ENCODE assay signal across 22 mouse cellular contexts in the genomic region with DNA sequence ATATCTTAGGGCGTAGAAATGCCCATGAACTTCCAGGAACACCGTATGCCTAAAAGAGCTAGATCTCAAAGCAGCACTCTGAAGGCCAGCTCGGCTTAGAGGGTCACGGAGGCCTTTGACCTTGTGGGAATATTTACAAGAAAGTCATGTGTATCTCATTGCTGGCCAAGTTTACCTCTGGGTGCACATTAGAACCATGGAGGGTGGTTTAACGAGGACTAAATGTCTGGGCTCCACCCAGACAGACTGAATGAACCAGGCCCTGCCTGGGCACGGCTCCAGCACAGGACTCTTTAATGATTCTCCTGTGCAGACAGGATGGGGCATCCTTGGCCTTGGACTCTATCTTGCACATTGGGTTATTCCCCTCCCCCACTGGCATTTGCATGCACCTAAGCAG. TPM values are rescaled to one million over a fixed set of nuclear protein-coding genes. Genes with fewer than 3 reads are reported as not detected.
A peak's percentile ranks its signal among the peaks of the same experiment; 100 is the strongest.
DNase-seq lines count a peak whose midpoint lies in the region; ATAC-seq lines count a peak whose summit lies in the region.
"Had no signal": no experiment of that assay in that cellular context is flagged by ENCODE, and none has a peak within 500 bp of the region (broad histone marks: within the 10 kb centered on the region; RNA-seq: fewer than 3 reads in every experiment).

No protein-coding gene starts in this region.

- no peaks in the 10 kb centered on the region for H3K36me3 ChIP-seq in midbrain, embryonic 10.5 days
- H3K36me3 ChIP-seq: embryonic facial prominence, embryonic 13.5 days; forebrain, embryonic 15.5 days; hindbrain, embryonic 12.5 days had no signal

- no peak overlapping the region for H3K27ac ChIP-seq in midbrain, embryonic 10.5 days (replicated peaks)
- H3K27ac ChIP-seq: embryonic facial prominence, embryonic 13.5 days; forebrain, embryonic 15.5 days; hindbrain, embryonic 12.5 days; layer of hippocampus, adult 2 months had no signal

- peak; percentile 26 for DNase-seq in adrenal gland, postnatal 14 days
- DNase-seq in adrenal gland, adult (ENCODE audit: inconsistent age in 2 of 2, low spot score in 1 of 2), result no peak
- DNase-seq in ovary, adult 18-20 months (ENCODE audit: low spot score), result peak; percentile 28
- no peak for DNase-seq in ovary, postnatal 10 days (ENCODE audit: low spot score)
- DNase-seq in kidney, postnatal 25 days, result peak; percentile 55 to 77
- no peak for DNase-seq in embryo, embryonic 10.5 days (ENCODE audit: low spot score)
- DNase-seq in midbrain, embryonic 10.5 days (ENCODE audit: low spot score), result no peak
- DNase-seq: cerebellum, adult 9-10 months; gastrocnemius, postnatal 36 days; heart, postnatal 10 days; layer of hippocampus, postnatal 36 days; lung, embryonic 14.5 days; lung, postnatal 36 days; spleen, adult 18-20 months; thymus, adult 2 months had no signal

- H3K4me3 ChIP-seq in midbrain, embryonic 10.5 days, result no peak overlapping the region
- H3K4me3 ChIP-seq: embryonic facial prominence, embryonic 13.5 days; forebrain, embryonic 15.5 days; hindbrain, embryonic 12.5 days; layer of hippocampus, adult 2 months had no signal

- no peak for ATAC-seq in megakaryocyte progenitor cell, adult 5-6 weeks (replicated peaks; ENCODE audit: poor library complexity)
- ATAC-seq: forebrain, embryonic 15.5 days had no signal

- H3K27me3 ChIP-seq in midbrain, embryonic 10.5 days (ENCODE audit: low read depth, poor library complexity, severe bottlenecking), result peaks cover 73% of the 10 kb centered on the region
- H3K27me3 ChIP-seq: CH12.LX; forebrain, embryonic 15.5 days had no signal

- WGBS in midbrain, embryonic 10.5 days, result 70% methylated on average over 6 of the region's 6 CpGs

- peaks cover 89% of the 10 kb centered on the region for H3K4me1 ChIP-seq in midbrain, embryonic 10.5 days

- H3K9me3 ChIP-seq in midbrain, embryonic 10.5 days (replicated peaks), result no peaks in the 10 kb centered on the region
- H3K9me3 ChIP-seq: embryonic facial prominence, embryonic 13.5 days; forebrain, embryonic 15.5 days; hindbrain, embryonic 12.5 days had no signal

RNA-seq across cellular contexts. Expression of a gene that starts 27.9 kb away (rescaled TPM):
- total RNA-seq in adrenal gland, postnatal 14 days (2021), result 3.0 and 7.4 TPM in 2 replicates
- total RNA-seq in megakaryocyte progenitor cell, adult 5-6 weeks (2015), result 0.17 and 0.20 TPM in 2 replicates
- 0.14 and 0.37 TPM in 2 replicates for total RNA-seq in megakaryocyte progenitor cell, adult 5-6 weeks (2017)
- 15.6 and 19.4 TPM in 2 replicates for polyA plus RNA-seq in midbrain, embryonic 10.5 days (2016; fragmentation: Nextera tagmentation; extraction: Ambion mirVana)
- total RNA-seq: MEL had no signal

Comparison
In these comparisons a context has a peak if more than half of its experiments do, and no peak if none do; other contexts are left out.
1. DNase-seq: peak in adrenal gland, postnatal 14 days (single experiment), ovary, adult 18-20 months (single experiment) and kidney, postnatal 25 days (2 of 2); none in adrenal gland, adult (0 of 2), ovary, postnatal 10 days (single experiment), embryo, embryonic 10.5 days (single experiment) and midbrain, embryonic 10.5 days (single experiment).